Mouse (Mus musculus) lung, postnatal 10 days (tissue): ENCODE data around the gene Tspan11.
A peak's percentile ranks its signal among the peaks of the same experiment; 100 is the strongest.

Experiments
- DNase-seq: peaks from one replicate; pipeline ENCODE4 v3.0.0; 2021

The Tspan11 gene

DNA sequence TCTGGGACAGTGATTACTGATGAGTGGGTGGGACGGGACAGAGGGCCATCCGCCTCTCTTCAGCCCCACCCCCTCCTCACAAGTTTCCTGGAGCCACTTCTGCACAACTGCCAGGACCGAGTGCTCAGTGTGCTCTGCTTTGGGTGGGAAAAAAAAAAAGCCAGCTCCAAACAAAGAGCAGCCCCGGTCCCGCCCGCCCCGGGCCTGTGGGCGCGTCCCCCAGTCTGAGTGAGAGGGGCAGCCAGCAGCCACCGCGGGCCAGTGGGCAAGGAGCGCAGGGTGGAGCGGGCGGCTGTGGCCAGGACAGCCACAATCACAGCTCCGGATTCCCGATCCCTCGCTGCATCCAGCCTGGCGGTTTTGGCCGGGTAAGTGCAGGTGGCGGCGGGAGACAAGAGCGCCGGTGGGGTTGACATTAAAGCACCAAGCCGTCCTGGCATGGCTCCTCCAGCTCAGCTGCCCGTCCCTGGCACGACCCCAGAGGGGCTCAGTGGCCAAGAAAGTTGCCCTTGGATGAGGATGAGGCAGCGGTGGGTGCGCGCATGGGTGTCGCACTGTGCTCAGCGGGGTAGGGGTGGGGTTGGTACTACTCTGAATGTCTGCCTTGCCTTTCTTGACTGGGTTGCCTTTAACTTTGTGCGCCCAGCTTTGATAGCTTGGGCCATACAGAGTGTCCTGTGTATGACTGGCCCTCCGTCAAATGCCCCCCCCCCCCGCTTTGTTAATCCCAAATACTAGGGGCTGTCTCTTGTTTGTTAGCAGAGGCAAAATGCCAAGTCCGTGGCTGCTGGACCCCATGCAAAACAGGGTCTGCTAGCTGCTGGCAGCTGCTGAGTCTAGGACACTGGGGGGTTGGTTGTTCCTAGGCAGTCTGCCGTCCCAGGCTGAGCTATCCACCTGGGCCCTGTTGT lies at the start of gene Tspan11:
TSS of gene Tspan11 (plus strand) at position 79 of the 911 bp plus-strand sequence.
- peak; percentile 66 for DNase-seq

DNA sequence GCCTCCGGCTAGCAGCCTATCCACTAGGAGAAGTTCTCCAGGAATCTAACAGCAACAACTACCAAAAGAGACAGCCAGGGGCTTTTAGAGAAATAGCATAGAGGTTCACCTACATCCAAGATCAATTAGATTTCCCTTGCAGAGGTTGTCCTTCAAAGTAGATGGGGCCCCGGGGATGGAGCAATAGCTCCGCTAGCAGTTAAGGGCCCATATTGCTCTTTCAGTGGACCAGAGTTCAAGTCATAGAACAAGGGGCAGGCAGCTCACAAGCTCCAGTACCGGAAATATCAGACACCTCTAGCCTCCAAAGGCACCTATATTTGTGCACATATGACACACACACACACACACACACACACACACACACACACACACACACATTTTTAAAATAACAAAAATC lies 49.5 kb upstream of the Tspan11 start:
- no peak for DNase-seq

DNA sequence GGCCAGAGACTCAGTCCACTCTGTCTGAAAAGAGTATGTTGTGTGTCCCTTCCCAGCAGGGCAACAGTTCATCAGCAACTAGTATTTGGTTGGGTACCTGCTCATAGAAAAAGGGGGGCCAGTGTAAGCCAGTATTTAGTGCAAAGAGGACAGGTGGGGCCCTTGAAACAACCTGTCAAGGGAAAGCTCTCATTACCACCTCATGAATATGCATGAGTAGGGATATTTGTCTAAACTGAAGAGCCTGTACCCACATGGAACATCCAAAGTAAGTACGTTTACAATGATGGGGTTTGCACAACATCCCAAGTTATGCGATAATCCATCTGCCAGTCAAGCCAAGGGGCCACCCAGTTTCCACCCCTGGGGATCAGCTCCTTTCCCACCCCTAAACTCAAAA lies 47.9 kb upstream of the Tspan11 start:
- DNase-seq = no peak

DNA sequence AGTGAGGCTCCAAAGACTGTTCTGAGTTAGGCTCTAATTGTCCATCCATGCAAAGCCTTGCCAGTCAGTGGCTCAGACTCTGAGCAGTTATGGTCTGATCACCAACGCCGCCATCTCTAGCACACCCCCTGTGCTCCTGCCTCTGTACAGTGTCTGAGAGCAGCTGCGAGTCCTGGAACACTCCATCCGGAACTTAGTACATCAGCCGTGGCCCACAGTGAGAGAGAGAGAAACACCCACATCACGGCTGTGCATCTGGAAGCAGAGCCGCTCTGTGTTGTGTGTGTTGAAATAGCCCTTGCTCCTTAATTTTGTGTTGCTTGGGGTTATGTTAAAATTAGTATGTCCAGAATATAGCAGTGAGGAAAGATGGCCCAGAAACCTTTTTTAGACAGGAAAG lies 47.2 kb upstream of the Tspan11 start:
- DNase-seq = no peak

DNA sequence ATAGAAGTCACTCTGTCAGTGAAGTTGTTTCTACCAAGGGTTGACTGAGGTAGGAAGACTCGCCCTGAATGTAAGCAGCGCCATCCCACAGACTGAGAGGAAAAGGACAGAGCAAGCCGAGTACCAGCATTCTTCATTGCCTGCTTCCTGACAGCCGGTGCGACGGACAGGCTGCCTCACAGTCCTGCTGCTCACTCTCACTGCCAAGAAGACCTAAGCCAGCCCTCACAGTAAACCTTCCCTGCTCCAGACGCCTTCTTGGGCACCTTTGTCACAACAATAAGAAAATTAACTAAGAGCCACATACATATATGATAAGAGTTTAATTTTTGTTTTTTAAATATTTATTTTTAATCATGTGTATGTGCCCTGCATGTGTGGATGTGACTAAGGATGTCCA lies 46.1 kb upstream of the Tspan11 start:
- no peak for DNase-seq

DNA sequence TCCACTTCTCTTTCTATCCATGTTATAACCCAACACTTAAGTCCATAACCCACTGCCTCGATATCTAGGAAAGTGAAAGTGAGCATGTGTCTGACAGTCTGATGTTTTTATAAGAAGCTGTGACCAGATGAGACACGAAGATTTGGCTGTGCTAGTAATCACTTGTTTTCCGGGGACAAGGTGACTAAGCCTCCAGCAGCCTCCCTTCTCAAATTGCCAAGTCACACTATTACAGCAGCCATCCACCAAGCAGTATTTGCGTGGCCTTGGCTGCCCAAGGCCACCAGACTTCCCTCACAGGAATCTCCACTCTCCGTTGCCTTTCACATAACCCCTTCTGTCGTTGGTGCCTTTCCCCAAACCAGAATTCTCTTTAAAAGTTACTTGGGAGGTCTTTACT lies 40.9 kb upstream of the Tspan11 start:
- no peak for DNase-seq

DNA sequence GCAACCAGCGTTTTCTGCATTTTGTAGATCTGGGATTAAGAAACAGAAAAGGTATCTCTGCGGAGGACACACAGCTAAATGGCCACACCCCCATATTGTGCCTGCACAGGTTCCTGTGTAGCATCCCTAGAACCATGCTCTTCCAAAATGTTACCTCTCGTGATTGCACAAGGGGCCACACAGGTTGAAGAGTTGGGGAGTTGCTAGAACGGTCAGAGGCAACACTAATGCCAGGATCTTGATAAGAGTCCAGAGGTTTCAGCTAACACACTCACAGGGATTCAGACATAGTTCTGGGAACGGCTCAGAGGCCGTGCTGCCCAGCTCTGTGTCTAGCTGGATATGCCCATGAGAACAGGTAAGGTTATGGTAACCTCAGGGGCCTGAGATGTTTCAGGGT lies 37.9 kb upstream of the Tspan11 start:
- peak; percentile 10 for DNase-seq

DNA sequence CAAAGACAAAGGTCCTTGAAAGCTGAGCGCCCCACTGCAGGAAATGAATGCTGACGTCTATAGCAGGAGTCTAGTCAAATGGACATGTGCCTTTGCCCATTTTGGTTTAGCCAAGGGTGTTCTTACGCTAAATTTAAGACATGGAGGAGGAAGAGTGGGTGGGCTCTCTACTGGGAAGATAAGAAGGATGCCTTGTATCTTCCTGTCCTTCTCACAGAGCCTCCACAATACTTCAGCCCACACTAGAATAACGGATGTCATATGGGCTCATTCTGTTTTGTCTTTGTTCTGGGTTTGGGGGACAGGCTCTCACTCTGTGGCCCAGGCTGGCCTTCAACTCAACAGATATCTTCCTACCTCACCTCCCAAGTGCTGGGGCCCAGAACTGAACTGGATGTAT lies 35.8 kb upstream of the Tspan11 start:
- DNase-seq = no peak

DNA sequence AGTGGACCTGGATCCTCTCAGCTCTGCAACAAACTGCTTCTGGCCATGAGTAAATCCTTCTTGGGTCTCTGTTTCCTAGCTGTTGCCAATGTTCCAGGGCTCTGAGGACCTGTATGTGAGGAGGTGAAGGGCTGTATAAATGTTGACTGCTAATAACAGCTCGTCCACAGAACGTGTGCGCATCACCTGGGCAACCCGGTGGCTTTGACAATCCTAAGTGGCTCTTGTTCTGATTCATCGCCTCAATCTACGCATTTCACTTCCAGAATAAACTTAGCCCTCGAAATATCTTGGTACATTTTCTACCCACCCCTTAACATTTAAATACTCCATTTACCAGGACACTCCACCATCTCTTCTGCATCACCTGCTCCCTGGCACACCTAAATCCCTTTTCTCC lies 34.1 kb upstream of the Tspan11 start:
- DNase-seq = peak; percentile 47

DNA sequence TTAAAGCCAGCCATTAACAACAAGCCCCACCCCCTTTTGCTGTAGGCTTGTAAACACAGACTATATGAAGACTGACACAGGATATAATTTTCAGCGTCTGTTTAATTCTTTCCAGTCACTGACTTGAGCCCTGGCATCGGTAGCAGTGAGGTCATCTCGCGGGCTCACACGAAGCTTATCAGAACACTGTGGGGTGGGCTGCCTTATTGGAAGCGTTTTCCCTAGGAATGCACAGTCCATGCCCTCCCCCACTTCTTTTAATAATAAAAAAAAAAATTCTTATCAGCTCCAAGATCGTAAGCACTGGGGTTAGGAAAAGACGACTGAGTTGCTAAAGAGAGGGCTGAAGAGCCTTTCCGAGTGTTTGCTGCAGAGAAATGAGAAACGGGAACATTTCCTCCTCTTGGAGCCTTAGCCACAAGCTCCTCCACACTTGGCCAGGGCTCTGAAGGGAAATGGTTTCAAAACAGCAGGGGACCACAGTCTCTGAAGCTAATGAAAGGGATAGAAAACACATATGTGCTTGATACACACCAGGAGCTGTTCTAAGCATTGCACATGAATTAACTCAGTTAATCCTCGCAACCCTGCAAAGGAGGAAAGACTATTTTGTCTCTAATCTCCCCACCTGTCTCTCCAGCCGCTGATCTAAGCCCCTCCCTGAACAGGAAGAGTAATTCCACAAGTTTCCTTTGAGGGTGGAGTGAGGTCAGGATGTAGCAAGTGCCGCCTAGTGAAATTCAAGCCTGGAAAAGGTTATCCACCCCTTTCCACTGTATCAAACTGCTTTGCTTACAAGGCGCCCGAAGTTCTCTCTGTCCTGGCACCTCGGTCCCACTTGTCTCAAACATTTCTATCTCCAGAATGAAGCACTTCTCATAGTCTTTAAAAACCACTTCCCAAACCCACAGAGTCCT lies 33.4 kb upstream of the Tspan11 start:
- DNase-seq = peak; percentile 63

DNA sequence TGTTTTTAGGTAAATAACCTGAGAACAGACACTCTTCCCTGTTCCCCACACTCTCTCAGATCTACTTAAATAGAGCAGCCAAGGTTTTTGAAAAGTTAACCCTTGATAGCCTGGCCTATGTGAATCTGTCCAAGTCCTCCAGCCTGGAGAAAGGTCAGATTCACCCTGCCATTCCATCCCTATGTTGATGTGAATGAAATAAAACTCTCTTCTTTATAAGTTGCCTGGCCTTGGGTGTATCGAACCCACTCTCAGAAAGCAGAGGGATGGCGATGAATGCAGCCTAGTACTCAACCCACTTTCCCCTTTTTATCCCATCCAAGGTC lies 32.7 kb upstream of the Tspan11 start:
- no peak for DNase-seq

DNA sequence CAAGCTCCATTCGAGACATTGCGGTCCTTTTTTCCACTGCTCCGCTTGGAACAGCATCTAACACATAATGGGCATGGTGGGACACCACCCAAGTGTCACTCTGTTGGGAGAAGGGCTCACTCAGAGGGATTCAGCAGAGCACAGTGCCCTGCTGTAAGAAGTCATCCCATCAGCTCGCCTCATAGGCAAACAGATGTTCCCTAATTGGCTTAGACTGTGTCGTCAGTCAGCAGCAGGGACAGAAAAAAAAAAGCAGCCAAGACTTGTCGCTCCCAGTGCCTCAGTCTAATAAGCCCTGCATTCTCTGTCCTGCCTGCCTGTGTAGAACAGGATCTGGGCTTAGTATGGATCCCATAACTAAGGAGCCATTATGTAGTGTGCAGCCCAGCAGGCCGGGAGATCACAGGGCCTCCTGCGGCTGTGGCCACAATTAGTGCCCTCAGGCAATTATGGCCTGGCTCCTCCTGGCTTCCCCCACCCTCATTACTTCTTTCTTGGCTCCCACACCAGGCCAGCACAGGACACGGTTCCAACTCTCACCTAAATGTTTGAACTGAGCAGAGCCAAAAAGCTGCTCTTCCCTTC lies 31.6 kb upstream of the Tspan11 start:
- DNase-seq = no peak

DNA sequence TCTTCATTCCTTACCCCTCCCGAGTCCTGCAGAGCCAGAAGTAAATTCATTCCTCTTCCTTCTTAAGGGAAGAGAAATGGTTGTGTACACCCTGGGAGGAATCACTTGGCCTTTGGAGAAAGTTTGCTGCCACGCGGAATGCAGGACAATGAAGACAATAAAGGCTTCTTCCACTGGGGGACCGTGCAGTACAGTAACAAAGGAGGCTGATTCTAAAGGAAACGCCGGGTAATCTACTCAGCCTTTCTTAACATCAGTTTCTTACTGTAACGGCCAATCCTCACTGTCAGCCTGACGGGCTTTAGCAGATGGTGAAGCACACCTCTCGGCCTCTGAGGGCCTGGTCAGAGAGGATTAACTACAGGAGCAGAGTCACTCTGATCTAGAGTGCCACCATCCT lies 25.4 kb upstream of the Tspan11 start:
- DNase-seq = no peak

DNA sequence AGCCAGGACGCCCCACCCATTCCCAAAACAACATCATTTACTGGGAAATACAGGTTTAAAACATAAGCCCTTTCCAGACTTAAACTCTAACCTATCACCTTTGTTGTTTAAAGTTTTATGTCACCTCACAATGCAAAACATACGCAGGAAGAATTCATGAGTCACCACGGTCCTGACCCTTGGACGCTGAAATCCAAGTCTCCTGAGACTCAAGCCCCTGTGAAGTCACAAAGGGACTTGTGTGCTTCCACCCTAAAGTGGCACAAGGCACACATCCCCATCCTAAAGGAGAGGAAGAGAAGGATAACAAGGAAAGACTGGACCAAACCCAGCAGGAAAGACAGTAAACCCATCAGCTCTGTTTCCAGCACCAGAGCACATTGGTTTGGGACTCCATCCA lies 22.0 kb upstream of the Tspan11 start:
- DNase-seq = no peak

DNA sequence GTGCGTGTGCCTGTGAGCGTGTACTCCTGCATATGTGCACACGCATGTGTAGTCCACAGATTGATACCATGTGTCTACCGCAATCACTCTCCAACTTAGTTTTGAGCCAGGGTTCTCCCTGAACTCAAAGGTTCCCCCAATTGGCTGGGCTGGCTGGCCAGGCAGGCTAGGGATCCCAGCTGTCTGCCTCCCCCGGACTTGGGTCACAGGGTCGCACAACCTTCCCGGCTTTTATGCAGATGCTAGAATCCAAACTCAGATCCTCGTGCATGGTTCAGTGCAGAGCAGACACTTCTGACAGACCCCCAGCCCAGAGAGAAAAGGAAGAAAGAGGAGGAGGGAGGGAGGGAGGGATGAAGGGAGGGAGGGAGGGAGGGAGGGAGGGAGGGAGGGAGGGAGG lies 18.8 kb upstream of the Tspan11 start:
- no peak for DNase-seq

DNA sequence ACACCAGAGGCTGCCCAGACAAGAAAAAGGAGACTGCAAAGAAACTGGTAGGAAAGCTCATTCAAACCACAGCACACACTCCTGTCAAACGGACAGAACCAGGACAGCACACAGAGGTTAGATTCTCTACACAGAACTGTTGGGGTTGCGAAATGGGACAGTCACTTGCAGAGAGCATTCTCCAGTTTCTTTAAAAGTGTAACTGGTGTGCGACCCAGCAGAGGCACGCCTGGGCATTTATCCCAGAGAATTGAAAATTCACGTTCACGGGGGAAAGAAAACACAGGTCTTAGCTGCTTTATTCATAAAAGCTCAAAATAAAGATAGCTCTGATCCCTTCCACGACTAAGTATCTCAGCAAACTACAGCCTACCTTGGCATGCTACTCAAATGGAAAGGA lies 18.3 kb upstream of the Tspan11 start:
- no peak for DNase-seq

DNA sequence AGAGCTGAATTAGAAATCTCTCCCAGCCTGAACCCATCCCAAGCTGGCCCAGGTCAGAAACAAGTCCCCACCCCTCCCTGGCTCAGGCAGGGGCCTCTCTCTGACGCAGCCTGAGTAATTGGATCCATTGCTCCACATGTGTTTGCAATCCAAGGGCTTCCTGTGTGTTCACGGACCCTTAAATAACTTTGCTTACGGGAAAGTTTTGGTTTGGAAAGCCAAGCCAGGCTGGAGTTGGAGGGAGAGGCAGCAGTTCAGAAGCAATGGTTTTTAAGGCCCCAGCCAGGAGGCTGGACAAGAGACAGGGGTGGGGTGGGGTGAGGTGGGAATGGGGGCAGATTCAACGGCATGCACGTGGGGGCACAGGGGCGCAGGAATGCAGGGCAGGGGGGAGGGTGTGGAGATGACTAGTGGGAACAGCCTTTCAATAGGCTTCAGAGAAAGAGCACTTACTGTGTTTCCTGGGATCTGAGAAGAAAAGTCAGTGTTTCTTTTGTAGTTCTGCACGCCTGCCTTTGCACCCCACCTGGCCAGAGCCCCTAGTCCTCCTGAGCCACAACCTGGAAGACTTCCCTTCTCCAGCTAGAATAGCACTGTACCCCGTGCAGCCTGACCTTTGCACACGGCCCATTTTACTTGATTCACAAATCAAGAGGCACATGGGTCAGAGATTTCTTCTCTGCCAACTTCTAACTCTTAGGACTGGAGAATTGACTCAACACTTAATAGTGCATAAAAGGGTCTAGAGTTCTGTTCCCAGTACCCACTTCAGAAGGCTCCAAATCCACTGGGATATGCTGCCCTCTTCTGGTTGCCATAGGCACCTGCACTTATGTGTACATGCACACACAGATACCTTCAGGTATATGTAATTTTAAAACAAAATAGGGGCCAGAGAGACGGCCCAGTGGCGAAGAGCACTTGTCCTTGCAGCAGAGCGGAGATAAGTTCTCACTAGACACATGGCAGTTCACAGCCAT lies 16.8 kb upstream of the Tspan11 start:
- DNase-seq = peak; percentile 53

DNA sequence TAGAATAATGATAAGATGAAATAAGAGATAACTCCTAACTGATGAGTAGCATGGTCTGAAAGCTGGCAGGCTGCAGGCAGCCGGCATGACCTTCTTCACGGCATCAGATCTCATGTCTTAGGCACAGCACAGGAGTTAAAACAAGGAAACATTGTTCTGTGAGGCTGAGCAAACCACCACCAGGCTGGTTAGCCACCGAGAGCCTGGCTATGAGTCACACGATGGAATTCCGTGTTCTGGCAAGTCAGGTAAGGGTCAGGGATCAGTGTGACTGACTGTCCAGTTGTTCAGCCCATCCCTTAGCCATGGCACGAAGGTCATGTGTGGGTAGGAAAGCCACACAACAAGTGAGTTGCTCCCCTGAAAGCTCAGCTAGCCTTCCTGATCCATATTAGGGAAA lies 16.0 kb upstream of the Tspan11 start:
- DNase-seq = no peak

DNA sequence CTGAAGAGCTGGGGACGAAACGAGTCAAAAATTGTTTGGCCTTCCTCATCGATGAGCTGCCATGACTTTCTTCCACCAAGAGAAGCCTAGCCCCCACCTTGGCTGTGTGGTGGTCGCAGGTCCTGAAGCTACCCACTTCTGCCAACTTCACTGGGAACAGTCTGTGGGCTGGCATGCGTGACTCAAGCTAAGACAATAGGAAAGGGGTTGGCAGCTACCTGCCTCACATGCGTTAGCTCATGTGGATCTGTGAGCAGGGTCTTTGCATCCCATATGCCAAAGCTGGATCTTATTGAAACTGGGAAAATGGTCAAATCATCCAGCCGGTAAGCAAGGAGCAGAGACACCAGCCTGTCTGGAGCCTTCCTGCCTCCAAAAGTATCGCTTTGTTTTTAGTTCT lies 14.8 kb upstream of the Tspan11 start:
- no peak for DNase-seq

DNA sequence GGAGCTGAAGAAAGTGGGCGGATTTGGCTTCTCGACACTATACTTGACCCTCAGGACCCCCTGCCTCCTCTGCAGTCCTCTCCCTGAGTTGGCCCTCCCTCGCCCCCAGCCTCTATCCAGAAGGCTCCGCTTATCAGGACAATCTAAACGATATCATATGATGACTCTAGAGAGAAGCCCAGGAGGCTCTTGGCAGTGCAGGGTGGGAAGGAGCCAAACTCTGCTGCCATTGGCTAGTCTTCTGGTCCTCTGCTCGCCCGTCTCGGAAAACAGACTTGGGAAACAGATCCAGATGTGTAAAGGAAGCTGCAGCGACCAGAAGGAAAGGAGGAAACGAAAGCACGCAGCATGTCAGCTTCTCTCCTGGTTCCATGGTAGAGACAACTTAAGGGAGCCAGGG lies 11.5 kb upstream of the Tspan11 start:
- no peak for DNase-seq

DNA sequence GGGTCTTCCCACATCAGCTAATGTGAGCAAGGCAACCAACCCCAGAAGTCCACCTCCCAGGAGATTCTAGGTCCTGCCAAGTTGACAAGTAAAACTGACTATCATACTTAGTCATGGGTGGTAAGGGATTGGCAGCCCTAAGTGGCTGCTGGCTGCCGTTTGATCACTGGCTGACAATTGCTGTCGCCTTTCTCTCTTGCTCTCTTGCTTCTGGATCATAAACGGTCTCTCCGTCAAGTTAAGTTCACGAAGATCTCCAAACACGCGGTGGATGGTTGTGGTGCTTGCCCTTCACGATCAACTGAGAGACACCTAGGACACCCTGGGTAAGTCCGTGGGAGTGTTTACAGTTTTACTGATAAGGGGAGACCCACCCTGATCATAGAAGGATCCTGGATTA lies 11.0 kb upstream of the Tspan11 start:
- no peak for DNase-seq

DNA sequence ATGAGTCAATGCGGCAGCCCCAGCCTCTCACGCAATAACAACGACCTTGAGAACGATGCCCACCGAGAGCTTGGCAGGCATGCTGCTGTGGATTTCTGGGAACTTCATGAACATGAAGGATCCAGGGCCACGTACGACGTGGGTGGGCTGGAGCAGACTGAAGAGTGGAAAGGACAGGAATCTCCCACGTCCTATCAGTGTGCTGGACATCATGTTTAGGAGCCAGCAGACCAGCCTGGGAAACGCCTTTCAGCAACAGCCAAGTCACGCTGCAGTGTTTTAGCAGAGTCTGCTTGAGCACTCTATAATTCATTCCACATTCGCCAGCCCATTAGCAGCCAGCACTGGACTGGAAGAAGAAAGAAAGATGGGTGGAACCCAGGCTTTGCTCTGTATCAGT lies 10.4 kb upstream of the Tspan11 start:
- peak; percentile 54 for DNase-seq

DNA sequence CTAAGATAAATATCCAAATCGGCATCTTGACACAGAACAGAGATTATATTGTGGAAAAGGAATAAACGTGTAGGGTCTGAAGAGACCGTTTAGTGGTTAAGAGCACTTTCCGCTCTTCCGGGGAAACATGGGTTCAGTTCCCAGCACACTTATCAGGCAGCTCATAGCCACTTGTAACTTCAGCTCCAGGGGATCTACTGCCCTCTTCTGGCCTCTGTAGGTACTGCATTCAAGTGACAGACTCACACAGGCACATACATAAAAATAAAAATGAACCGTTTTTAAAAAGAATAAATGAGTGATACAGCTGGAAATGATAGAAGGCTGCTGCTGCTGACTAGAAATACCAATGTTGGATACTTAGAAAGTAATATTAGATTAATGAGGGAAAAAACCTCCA lies 7.9 kb upstream of the Tspan11 start:
- no peak for DNase-seq
